Mouse (Mus musculus) kidney, embryonic 16.5 days (tissue): ENCODE measurements around the gene Bnip3. TPM values are rescaled to one million over a fixed set of nuclear protein-coding genes. Genes with fewer than 3 reads are reported as not detected.
A peak's percentile ranks its signal among the peaks of the same experiment; 100 is the strongest.

Experiments used
- ATAC-seq: fragments of 200-750 bp; cut with Nextera tagmentation; 2 replicates; pipeline ENCODE4 v1.8.0; 2017; ENCODE audit warnings: moderate TSS enrichment; ENCODE audit not compliant: low FRiP score, low TSS enrichment
- H3K27ac ChIP-seq: fragments of 300-500 bp; sonication (generic); 2 replicates; pipeline ENCODE4 v1.5.1; 2014; ENCODE audit warnings: low read length
- H3K27me3 ChIP-seq: fragments of 300-500 bp; sonication (generic); 2 replicates; pipeline ENCODE4 v1.6.1; 2014; ENCODE audit warnings: low read length, control low read depth, mixed read lengths; ENCODE audit not compliant: insufficient read depth
- H3K36me3 ChIP-seq: fragments of 300-500 bp; sonication (generic); 2 replicates; pipeline ENCODE4 v1.6.1; 2014; ENCODE audit warnings: low read length, control low read depth, mixed read lengths; ENCODE audit not compliant: insufficient read depth
- H3K4me1 ChIP-seq: fragments of 300-500 bp; sonication (generic); 2 replicates; pipeline ENCODE4 v1.6.1; 2014; ENCODE audit warnings: low read length, control low read depth, mixed read lengths; ENCODE audit not compliant: insufficient read depth
- H3K4me2 ChIP-seq: fragments of 300-500 bp; sonication (generic); replicated peaks from 2 replicates; pipeline ENCODE4 v1.6.1; 2014; ENCODE audit warnings: low read depth, low read length
- H3K4me3 ChIP-seq: fragments of 300-500 bp; sonication (generic); 2 replicates; pipeline ENCODE4 v1.5.1; 2014; ENCODE audit warnings: mild to moderate bottlenecking, low read length
- H3K9ac ChIP-seq: fragments of 300-500 bp; sonication (generic); replicated peaks from 2 replicates; pipeline ENCODE4 v1.6.1; 2014; ENCODE audit warnings: low read length
- H3K9me3 ChIP-seq: fragments of 300-500 bp; sonication (generic); 2 replicates; pipeline ENCODE4 v1.6.1; 2016; ENCODE audit warnings: low read length, control low read depth
- WGBS: fragments of 180-500 bp; shearing (Covaris S2); extraction: QIAGEN DNeasy Blood & Tissue Kit; methylation state at CpG from one replicate; pipeline ENCODE4 v1.1.7; 2014; 5-methylcytosine and 5-hydroxymethylcytosine counted together
- polyA plus RNA-seq: library from polyadenylated mRNA; unstranded; fragments of >200 nt; fragmentation: Nextera tagmentation; extraction: Ambion mirVana; gene quantifications from 2 replicates; pipeline ENCODE4 v1.2.1, GENCODE M21; 2015

Bnip3 gene
- 115 and 117 TPM in 2 replicates for polyA plus RNA-seq

DNA sequence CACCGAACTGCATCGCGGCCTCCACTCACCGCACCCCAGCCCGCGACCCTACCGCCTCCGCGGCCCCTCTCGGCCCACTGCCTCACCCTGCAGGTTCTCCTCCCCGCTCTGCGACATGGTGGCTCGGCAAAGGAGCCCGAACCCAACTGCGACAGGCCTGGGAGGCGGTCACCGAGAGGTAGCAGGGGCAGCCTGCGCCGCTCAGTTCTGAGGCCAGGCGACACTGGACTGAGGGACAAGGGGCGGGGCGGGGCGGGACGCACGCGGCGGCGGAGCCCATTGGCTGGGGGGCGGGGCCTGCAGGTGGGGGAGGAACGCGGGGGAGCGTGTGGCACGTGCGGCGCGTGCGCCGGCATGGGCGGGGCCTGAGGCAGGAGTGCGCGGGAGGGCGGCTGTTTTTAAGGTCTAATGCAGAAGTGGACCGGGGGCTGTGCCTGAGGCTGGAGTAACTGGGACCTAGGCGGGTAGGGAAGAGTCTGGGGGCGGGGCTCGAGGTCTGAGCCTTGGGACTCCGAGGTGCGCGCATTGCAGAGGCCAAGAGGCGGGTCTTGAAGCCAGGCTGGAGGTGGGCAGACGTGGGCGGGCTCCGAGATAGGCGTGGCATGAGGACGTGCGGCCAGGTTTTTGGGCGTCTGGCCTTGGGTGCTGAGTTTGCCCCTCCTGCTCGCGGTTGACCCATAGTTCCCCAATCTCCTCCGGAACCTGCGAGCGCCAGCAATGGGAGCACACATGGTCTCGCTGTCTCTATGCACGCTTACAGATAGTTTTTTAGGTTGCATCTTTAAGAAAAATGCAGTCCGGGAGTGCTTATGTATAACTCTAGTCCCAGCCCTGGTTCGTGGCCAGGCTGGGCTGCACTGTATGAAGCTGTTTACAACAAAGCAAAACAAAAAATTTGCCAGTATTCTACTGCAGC is at the start of gene Bnip3:
Bnip3 (minus strand) TSS at position 243 of the 916 bp plus-strand sequence.
- Histone ChIP-seq H3K27me3 (no peaks in the 10 kb centered on the region), H3K4me1 (peaks cover 35% of the 10 kb centered on the region), H3K4me2 (peak within 1 kb of the TSS; percentile 74), H3K36me3 (no peaks in the 10 kb centered on the region), H3K9ac (peak within 1 kb of the TSS; percentile 82), H3K9me3 (no peaks in the 10 kb centered on the region), H3K27ac (peak within 1 kb of the TSS; percentile 73), H3K4me3 (peak within 1 kb of the TSS; percentile 66)
- under 1% methylated on average over 65 of the region's 66 CpGs for WGBS
- peak; percentile 96 for ATAC-seq

GRCm38 (mm10) chr7:138957106-138957505 is 47.8 kb upstream of the Bnip3 start:
- Histone ChIP-seq H3K36me3 (no peaks in the 10 kb centered on the region), H3K27me3 (no peaks in the 10 kb centered on the region), H3K27ac (no peak overlapping the region), H3K9me3 (no peaks in the 10 kb centered on the region), H3K4me1 (no peaks in the 10 kb centered on the region), H3K4me2 (no peak overlapping the region), H3K4me3 (no peak overlapping the region), H3K9ac (no peak overlapping the region)
- WGBS = 69% methylated on average over 6 of the region's 6 CpGs
- ATAC-seq = no peak

- no peak overlapping the region for H3K4me2 ChIP-seq
These were observed 46.5 kb upstream of the Bnip3 start for GRCm38 (mm10) chr7:138955787-138956186.

GRCm38 (mm10) chr7:138948309-138948708 is 39.0 kb upstream of the Bnip3 start:
- no peaks in the 10 kb centered on the region for H3K4me1 ChIP-seq
- 13% methylated on average over 8 of the region's 8 CpGs for WGBS
- H3K27me3 ChIP-seq = peaks cover 6% of the 10 kb centered on the region
- H3K36me3 ChIP-seq = no peaks in the 10 kb centered on the region
- no peaks in the 10 kb centered on the region for H3K9me3 ChIP-seq
- H3K4me3 ChIP-seq = no peak overlapping the region
- no peak overlapping the region for H3K27ac ChIP-seq
- H3K4me2 ChIP-seq = no peak overlapping the region
- no peak overlapping the region for H3K9ac ChIP-seq
- no peak for ATAC-seq

More at GRCm38 (mm10) chr7:138955787-138956186, 46.5 kb upstream of the Bnip3 start:
- H3K27me3 ChIP-seq = no peaks in the 10 kb centered on the region
- no peaks in the 10 kb centered on the region for H3K9me3 ChIP-seq
- no peaks in the 10 kb centered on the region for H3K4me1 ChIP-seq
- no peak overlapping the region for H3K27ac ChIP-seq
- ATAC-seq = no peak
- 86% methylated on average over 7 of the region's 7 CpGs for WGBS
- H3K36me3 ChIP-seq = no peaks in the 10 kb centered on the region
- H3K9ac ChIP-seq = no peak overlapping the region
- no peak overlapping the region for H3K4me3 ChIP-seq

- no peak for ATAC-seq
- H3K27ac ChIP-seq = no peak overlapping the region
- H3K9ac ChIP-seq = no peak overlapping the region
- no peak overlapping the region for H3K4me2 ChIP-seq
- no peaks in the 10 kb centered on the region for H3K4me1 ChIP-seq
- WGBS = 77% methylated on average over 8 of the region's 8 CpGs
- no peaks in the 10 kb centered on the region for H3K36me3 ChIP-seq
- H3K27me3 ChIP-seq = peaks cover 11% of the 10 kb centered on the region
- no peaks in the 10 kb centered on the region for H3K9me3 ChIP-seq
- no peak overlapping the region for H3K4me3 ChIP-seq
These were observed 38.4 kb upstream of the Bnip3 start for GRCm38 (mm10) chr7:138947741-138948140.

- Histone ChIP-seq H3K4me2 (no peak overlapping the region), H3K36me3 (no peaks in the 10 kb centered on the region), H3K27me3 (peaks cover 32% of the 10 kb centered on the region), H3K27ac (no peak overlapping the region), H3K9me3 (no peaks in the 10 kb centered on the region), H3K9ac (no peak overlapping the region), H3K4me3 (no peak overlapping the region), H3K4me1 (peaks cover 4% of the 10 kb centered on the region; the same call in 1 of the 2 replicates)
- no peak for ATAC-seq
- 71% methylated on average over 3 of the region's 3 CpGs for WGBS
These were observed 36.3 kb upstream of the Bnip3 start for GRCm38 (mm10) chr7:138945668-138946067.

- 84% methylated on average over 1 of the region's 1 CpGs for WGBS
- Histone ChIP-seq H3K4me3 (no peak overlapping the region), H3K27me3 (peaks cover 56% of the 10 kb centered on the region)
These were observed 33.0 kb upstream of the Bnip3 start for GRCm38 (mm10) chr7:138942301-138942700.

DNA sequence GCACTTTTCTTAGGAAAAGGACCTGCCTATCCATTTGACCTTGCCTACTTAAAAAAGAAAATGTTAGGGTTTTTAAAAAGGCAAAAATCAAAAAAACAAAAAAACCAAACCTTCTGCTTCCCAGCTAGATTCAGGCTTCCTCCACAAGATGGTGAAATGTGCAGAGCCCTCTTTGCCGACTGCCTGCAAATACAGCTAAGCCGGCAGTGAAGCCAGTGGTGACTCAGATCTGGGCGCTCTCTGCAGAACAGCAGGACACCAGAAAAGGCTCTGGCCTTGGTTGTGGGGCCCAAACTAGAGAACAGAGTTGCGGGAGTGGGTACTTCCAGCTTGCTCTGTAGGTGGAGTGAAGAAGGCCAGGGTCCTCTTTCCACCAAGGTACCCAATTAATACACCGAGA is 32.3 kb upstream of the Bnip3 start:
- peaks cover 56% of the 10 kb centered on the region for H3K27me3 ChIP-seq

More at GRCm38 (mm10) chr7:138942301-138942700, 33.0 kb upstream of the Bnip3 start:
- Histone ChIP-seq H3K4me2 (no peak overlapping the region), H3K4me1 (peaks cover 9% of the 10 kb centered on the region), H3K9ac (no peak overlapping the region), H3K9me3 (no peaks in the 10 kb centered on the region), H3K27ac (no peak overlapping the region), H3K36me3 (no peaks in the 10 kb centered on the region)
- no peak for ATAC-seq

GRCm38 (mm10) chr7:138940612-138941461 is 31.5 kb upstream of the Bnip3 start, which contains the start of gene Jakmip3:
Gene Jakmip3, plus strand, starts transcription at chr7:138940730.
- under 1% methylated on average over 78 of the region's 78 CpGs for WGBS
- peak within 1 kb of the TSS; percentile 52 for H3K4me3 ChIP-seq
- peak within 1 kb of the TSS; percentile 28; the same call in 1 of the 2 replicates for H3K9ac ChIP-seq
- H3K9me3 ChIP-seq = 0 out of 2 replicates have a peak, but pooled peaks cover 2% of the 10 kb centered on the region
- peaks cover 9% of the 10 kb centered on the region for H3K4me1 ChIP-seq
- peaks cover 56% of the 10 kb centered on the region for H3K27me3 ChIP-seq
- H3K27ac ChIP-seq = no peak within 1 kb of the TSS
- ATAC-seq = peak; percentile 57; the same call in 1 of the 2 replicates
- H3K4me2 ChIP-seq = peak within 1 kb of the TSS; percentile 80
- no peaks in the 10 kb centered on the region for H3K36me3 ChIP-seq

More for the DNA sequence above, 32.3 kb upstream of the Bnip3 start:
- no peak overlapping the region for H3K9ac ChIP-seq
- no peak for ATAC-seq
- 37% methylated on average over 5 of the region's 5 CpGs for WGBS
- no peaks in the 10 kb centered on the region for H3K9me3 ChIP-seq
- peaks cover 9% of the 10 kb centered on the region for H3K4me1 ChIP-seq
- no peaks in the 10 kb centered on the region for H3K36me3 ChIP-seq
- no peak overlapping the region; the same call in 1 of the 2 replicates for H3K4me2 ChIP-seq
- no peak overlapping the region for H3K27ac ChIP-seq
- peak overlapping the region; percentile 52 for H3K4me3 ChIP-seq
